In the genomic region with DNA sequence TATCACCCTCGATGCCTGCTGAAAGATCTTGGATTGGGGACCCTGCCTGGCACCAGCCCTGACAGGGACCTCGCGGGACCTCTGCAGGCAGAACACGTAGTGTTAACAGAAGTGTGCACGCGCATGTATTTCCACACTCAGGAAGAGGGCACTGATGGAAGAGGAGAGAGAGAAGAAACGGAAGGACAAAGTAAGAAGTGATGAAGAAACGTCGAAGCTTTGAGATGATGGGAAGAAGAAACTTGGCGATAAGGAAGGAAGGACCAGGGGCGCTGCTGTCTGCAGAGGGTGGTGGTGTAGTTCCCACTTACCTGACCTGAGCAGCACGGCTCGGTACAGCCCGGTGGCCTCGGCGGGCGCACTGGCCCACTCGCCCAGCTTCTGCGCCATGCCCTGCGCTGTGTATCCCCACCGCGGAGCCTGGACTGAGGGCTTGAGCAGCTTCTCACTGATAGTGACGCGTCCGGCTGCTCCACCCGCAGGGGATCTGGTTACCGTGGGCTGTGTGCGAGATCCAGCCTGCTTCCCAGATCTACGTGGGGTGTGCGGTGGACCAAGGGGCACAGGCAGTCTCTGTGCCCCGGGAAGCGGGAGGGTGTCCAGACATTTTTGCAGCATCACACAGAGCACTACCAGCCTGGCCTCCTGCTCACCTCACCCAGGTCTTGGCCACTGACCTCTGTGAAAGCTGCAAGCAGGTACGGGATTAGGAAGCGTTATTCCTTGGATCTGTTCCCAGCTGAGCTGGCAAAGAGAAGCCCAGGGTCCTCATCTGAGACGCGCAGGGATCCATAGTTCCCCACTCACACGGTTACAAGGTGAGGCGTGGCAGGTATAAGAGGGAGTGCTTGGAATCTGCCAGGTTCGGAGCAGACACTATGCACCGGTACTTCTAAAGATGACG, we compare ENCODE assay signal across 9 mouse cellular contexts. TPM values are rescaled to one million over a fixed set of nuclear protein-coding genes. Genes with fewer than 3 reads are reported as not detected.
DNase-seq lines count a peak whose midpoint lies in the region; ATAC-seq lines count a peak whose summit lies in the region.
"Had no signal": no experiment of that assay in that cellular context is flagged by ENCODE, and none has a peak within 500 bp of the region (broad histone marks: within the 10 kb centered on the region; RNA-seq: fewer than 3 reads in every experiment).

Gene Fam107a (minus strand): TSS at position 830 of the 904 bp plus-strand sequence.

- WGBS in forebrain, embryonic 10.5 days, result 10% methylated on average over 41 of the region's 41 CpGs
- WGBS in kidney, embryonic 15.5 days, result 12% methylated on average over 41 of the region's 41 CpGs
- WGBS in midbrain, embryonic 14.5 days, result 11% methylated on average over 41 of the region's 41 CpGs

- peak within 1 kb of the TSS; percentile 48; the same call in 1 of the 2 replicates for H3K27ac ChIP-seq in forebrain, embryonic 10.5 days
- 0 out of 2 replicates have a peak within 1 kb of the TSS, but pooled peaks have one; percentile 0 for H3K27ac ChIP-seq in kidney, embryonic 15.5 days
- H3K27ac ChIP-seq in midbrain, embryonic 14.5 days (replicated peaks; ENCODE audit: low read depth, low read length), result no peak within 1 kb of the TSS
- H3K27ac ChIP-seq: macrophage had no signal

- H3K9ac ChIP-seq in kidney, embryonic 15.5 days, result 0 out of 2 replicates have a peak within 1 kb of the TSS, but pooled peaks have one; percentile 23
- peak within 1 kb of the TSS; percentile 32; the same call in 1 of the 2 replicates for H3K9ac ChIP-seq in midbrain, embryonic 14.5 days (replicated peaks; ENCODE audit: low read length)

- H3K4me2 ChIP-seq in kidney, embryonic 15.5 days, result peak within 1 kb of the TSS; percentile 60
- peak within 1 kb of the TSS; percentile 56 for H3K4me2 ChIP-seq in midbrain, embryonic 14.5 days (ENCODE audit: low read length)

- DNase-seq in kidney, adult 18-20 months, result peak; percentile 63
- DNase-seq in kidney, postnatal 14 days, result no peak
- DNase-seq in forebrain, embryonic 10.5 days (ENCODE audit: extremely low spot score, low spot score), result peak; percentile 20
- peak; percentile 49 for DNase-seq in midbrain, embryonic 14.5 days
- DNase-seq in gastrocnemius, postnatal 36 days, result no peak
- DNase-seq in urinary bladder, postnatal 25 days (ENCODE audit: low spot score), result no peak
- DNase-seq in cerebellum, postnatal 36 days, result no peak

- peak; percentile 80 for ATAC-seq in kidney, embryonic 15.5 days (replicated peaks; ENCODE audit: low FRiP score)
- ATAC-seq in midbrain, embryonic 14.5 days (ENCODE audit: low FRiP score, low TSS enrichment), result no peak

- H3K9me3 ChIP-seq in forebrain, embryonic 10.5 days, result no peaks in the 10 kb centered on the region
- no peaks in the 10 kb centered on the region for H3K9me3 ChIP-seq in kidney, embryonic 15.5 days (replicated peaks)
- no peaks in the 10 kb centered on the region for H3K9me3 ChIP-seq in midbrain, embryonic 14.5 days (ENCODE audit: control insufficient read depth, low read length)

- H3K36me3 ChIP-seq in forebrain, embryonic 10.5 days (replicated peaks), result no peaks in the 10 kb centered on the region
- H3K36me3 ChIP-seq in kidney, embryonic 15.5 days, result no peaks in the 10 kb centered on the region
- H3K36me3 ChIP-seq in midbrain, embryonic 14.5 days (ENCODE audit: control insufficient read depth, insufficient read depth, low read length), result no peaks in the 10 kb centered on the region

- peak within 1 kb of the TSS; percentile 43 for H3K4me3 ChIP-seq in forebrain, embryonic 10.5 days
- H3K4me3 ChIP-seq in kidney, embryonic 15.5 days (replicated peaks), result peak within 1 kb of the TSS; percentile 36
- peak within 1 kb of the TSS; percentile 27 for H3K4me3 ChIP-seq in midbrain, embryonic 14.5 days (replicated peaks; ENCODE audit: low read depth, low read length)

- intact Hi-C loops in gastrocnemius, postnatal 36 days (cut with DNase I), result no loop called here

- H3K27me3 ChIP-seq in forebrain, embryonic 10.5 days (ENCODE audit: poor library complexity, severe bottlenecking), result peaks cover 78% of the 10 kb centered on the region
- peaks cover 28% of the 10 kb centered on the region for H3K27me3 ChIP-seq in kidney, embryonic 15.5 days
- peaks cover 27% of the 10 kb centered on the region for H3K27me3 ChIP-seq in midbrain, embryonic 14.5 days (ENCODE audit: control insufficient read depth, insufficient read depth, low read length)

- peaks cover 38% of the 10 kb centered on the region for H3K4me1 ChIP-seq in forebrain, embryonic 10.5 days
- peaks cover 26% of the 10 kb centered on the region for H3K4me1 ChIP-seq in kidney, embryonic 15.5 days
- no peaks in the 10 kb centered on the region for H3K4me1 ChIP-seq in midbrain, embryonic 14.5 days (ENCODE audit: control insufficient read depth, insufficient read depth, low read length)

RNA-seq across cellular contexts. Expression of gene Fam107a, which starts in this region (rescaled TPM):
- 0.61 and 0.66 TPM in 2 replicates for polyA plus RNA-seq in forebrain, embryonic 10.5 days (2016; fragmentation: Nextera tagmentation; extraction: Ambion mirVana)
- 5.7 and 6.0 TPM in 2 replicates for polyA plus RNA-seq in kidney, embryonic 15.5 days (2015; fragmentation: Nextera tagmentation; extraction: Ambion mirVana)
- polyA plus RNA-seq in midbrain, embryonic 14.5 days (2014; fragmentation: Nextera tagmentation; extraction: Ambion mirVana), result 0.08 TPM in 2 replicates
- total RNA-seq in gastrocnemius, postnatal 36 days (2021), result 1 to 10 TPM; 2.7 to 6.1 TPM
- polyA plus RNA-seq: macrophage had no signal

Comparison
In these comparisons a context has a peak if more than half of its experiments do, and no peak if none do; other contexts are left out.
1. Peak in DNase-seq, H3K4me3 ChIP-seq and H3K27ac ChIP-seq in forebrain, embryonic 10.5 days; RNA of the gene not detected or under 1 TPM.
2. Peak in DNase-seq, H3K4me3 ChIP-seq, H3K9ac ChIP-seq and H3K4me2 ChIP-seq in midbrain, embryonic 14.5 days; RNA of the gene not detected or under 1 TPM.